Mouse (Mus musculus): ENCODE measurements around the gene Arrdc5. TPM values are rescaled to one million over a fixed set of nuclear protein-coding genes. Genes with fewer than 3 reads are reported as not detected.
A peak's percentile ranks its signal among the peaks of the same experiment; 100 is the strongest.

Gene Arrdc5
- polyA plus RNA-seq, 1 experiment: 274 TPM

DNA sequence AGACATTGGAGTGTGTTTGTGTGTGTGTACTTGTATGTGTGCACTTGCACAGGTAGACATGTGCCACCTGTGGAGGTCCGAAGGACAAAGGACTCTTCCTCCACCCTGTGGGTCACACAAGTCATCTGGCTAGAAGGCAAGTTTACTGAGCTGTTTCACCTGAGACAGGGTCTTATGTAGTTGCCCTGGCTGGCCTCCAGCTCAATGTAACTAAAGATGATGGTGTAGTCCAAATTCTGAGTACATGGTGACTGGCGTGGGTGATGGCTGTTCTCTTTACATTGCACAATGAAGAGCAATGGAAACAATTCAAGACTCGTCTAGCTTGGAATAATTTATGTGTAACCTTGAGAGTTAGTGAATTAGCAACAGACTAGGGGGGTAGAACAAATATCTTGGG is 24.3 kb upstream of the Arrdc5 start:
- Histone ChIP-seq H3K27ac (ENCODE audit: control insufficient read depth, insufficient read depth, low read depth, low read length) (no peak overlapping the region), H3K4me1 (ENCODE audit: control insufficient read depth, insufficient read depth, low read length) (peaks cover 26% of the 10 kb centered on the region), H3K27me3 (ENCODE audit: control insufficient read depth, insufficient read depth, low read length) (no peaks in the 10 kb centered on the region), H3K4me3 (ENCODE audit: control insufficient read depth, low read depth, low read length) (no peak overlapping the region), H3K36me3 (ENCODE audit: control insufficient read depth, insufficient read depth, low read length) (peaks cover 2% of the 10 kb centered on the region)
- TF ChIP-seq CTCF (IDR thresholded peaks at IDR 0.05; ENCODE audit: control insufficient read depth, insufficient read depth, insufficient replicate concordance, low read depth, low read length) (no peak), POLR2A (IDR thresholded peaks at IDR 0.05; ENCODE audit: control insufficient read depth, low read depth, low read length) (no peak)

- H3K27ac ChIP-seq (ENCODE audit: control insufficient read depth, insufficient read depth, low read depth, low read length): no peak overlapping the region
- peaks cover 7% of the 10 kb centered on the region for H3K4me1 ChIP-seq (ENCODE audit: control insufficient read depth, insufficient read depth, low read length)
- H3K36me3 ChIP-seq (ENCODE audit: control insufficient read depth, insufficient read depth, low read length): peaks cover 2% of the 10 kb centered on the region; the same call in 1 of the 2 replicates
- no peaks in the 10 kb centered on the region for H3K27me3 ChIP-seq (ENCODE audit: control insufficient read depth, insufficient read depth, low read length)
- no peak overlapping the region for H3K4me3 ChIP-seq (ENCODE audit: control insufficient read depth, low read depth, low read length)
- no peak for TF ChIP-seq CTCF (IDR thresholded peaks at IDR 0.05; ENCODE audit: control insufficient read depth, insufficient read depth, insufficient replicate concordance, low read depth, low read length)
- no peak for TF ChIP-seq POLR2A (IDR thresholded peaks at IDR 0.05; ENCODE audit: control insufficient read depth, low read depth, low read length)
Measured at GRCm38 (mm10) chr17:56309191-56309945, 9.3 kb upstream of the Arrdc5 start.

GRCm38 (mm10) chr17:56308088-56308487 is 8.0 kb upstream of the Arrdc5 start:
- H3K4me3 ChIP-seq (ENCODE audit: control insufficient read depth, low read depth, low read length): no peak overlapping the region
- no peak for TF ChIP-seq CTCF (IDR thresholded peaks at IDR 0.05; ENCODE audit: control insufficient read depth, insufficient read depth, insufficient replicate concordance, low read depth, low read length)
- TF ChIP-seq POLR2A (IDR thresholded peaks at IDR 0.05; ENCODE audit: control insufficient read depth, low read depth, low read length): no peak
- H3K27ac ChIP-seq (ENCODE audit: control insufficient read depth, insufficient read depth, low read depth, low read length): no peak overlapping the region
- peaks cover 15% of the 10 kb centered on the region for H3K4me1 ChIP-seq (ENCODE audit: control insufficient read depth, insufficient read depth, low read length)
- H3K36me3 ChIP-seq (ENCODE audit: control insufficient read depth, insufficient read depth, low read length): peaks cover 2% of the 10 kb centered on the region; the same call in 1 of the 2 replicates
- H3K27me3 ChIP-seq (ENCODE audit: control insufficient read depth, insufficient read depth, low read length): no peaks in the 10 kb centered on the region

DNA sequence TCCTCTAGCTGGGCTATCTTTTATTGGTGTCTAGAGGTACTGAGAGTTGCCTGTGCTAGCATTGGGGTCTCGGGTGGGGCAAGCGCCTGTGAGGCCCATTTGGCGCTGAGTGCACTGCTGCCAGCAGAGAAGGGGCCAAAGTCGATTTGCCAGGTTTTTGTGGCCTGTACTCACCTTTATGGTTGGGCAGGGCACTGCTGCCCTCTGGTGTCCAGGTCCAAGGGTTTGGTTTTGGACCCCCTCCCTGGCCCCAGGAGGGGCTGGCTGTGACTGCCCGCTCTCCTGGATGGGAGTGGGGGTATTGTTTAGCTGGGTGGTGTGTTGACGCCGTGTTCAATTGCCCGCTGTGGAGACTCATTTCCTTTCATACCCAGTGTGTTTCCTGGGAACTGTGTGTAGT is 5.7 kb upstream of the Arrdc5 start:
- Histone ChIP-seq H3K27ac (ENCODE audit: control insufficient read depth, insufficient read depth, low read depth, low read length) (no peak overlapping the region), H3K27me3 (ENCODE audit: control insufficient read depth, insufficient read depth, low read length) (no peaks in the 10 kb centered on the region), H3K4me1 (ENCODE audit: control insufficient read depth, insufficient read depth, low read length) (peaks cover 22% of the 10 kb centered on the region), H3K36me3 (ENCODE audit: control insufficient read depth, insufficient read depth, low read length) (no peaks in the 10 kb centered on the region; the same call in 1 of the 2 replicates), H3K4me3 (ENCODE audit: control insufficient read depth, low read depth, low read length) (peak overlapping the region; percentile 95)
- TF ChIP-seq CTCF (IDR thresholded peaks at IDR 0.05; ENCODE audit: control insufficient read depth, insufficient read depth, insufficient replicate concordance, low read depth, low read length): no peak

GRCm38 (mm10) chr17:56305156-56305555 is 5.1 kb upstream of the Arrdc5 start:
- H3K27me3 ChIP-seq (ENCODE audit: control insufficient read depth, insufficient read depth, low read length): no peaks in the 10 kb centered on the region
- H3K4me1 ChIP-seq (ENCODE audit: control insufficient read depth, insufficient read depth, low read length): peaks cover 22% of the 10 kb centered on the region
- TF ChIP-seq CTCF (IDR thresholded peaks at IDR 0.05; ENCODE audit: control insufficient read depth, insufficient read depth, insufficient replicate concordance, low read depth, low read length): no peak
- TF ChIP-seq POLR2A (IDR thresholded peaks at IDR 0.05; ENCODE audit: control insufficient read depth, low read depth, low read length): no peak
- H3K4me3 ChIP-seq (ENCODE audit: control insufficient read depth, low read depth, low read length): peak overlapping the region; percentile 95
- H3K36me3 ChIP-seq (ENCODE audit: control insufficient read depth, insufficient read depth, low read length): no peaks in the 10 kb centered on the region; the same call in 1 of the 2 replicates
- H3K27ac ChIP-seq (ENCODE audit: control insufficient read depth, insufficient read depth, low read depth, low read length): no peak overlapping the region

DNA sequence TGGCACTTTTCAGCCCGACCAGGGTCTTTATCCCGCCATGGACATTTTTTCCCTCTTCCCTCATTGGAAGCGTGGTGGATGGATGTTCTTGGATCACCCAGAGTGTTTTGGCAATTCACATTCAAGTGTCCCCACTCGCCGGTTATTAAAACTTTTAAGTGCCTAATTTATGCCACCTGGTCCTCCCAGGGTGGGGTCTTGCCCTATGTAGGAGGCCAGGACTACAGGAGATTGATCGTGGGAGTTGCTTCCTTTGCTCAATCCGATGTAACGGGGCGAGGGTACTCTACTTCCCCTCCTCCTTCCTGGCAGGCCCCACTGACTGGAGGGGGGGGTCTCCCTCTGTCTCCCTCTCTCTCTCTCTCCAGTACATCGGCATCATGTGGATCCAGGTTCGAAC is 4.6 kb upstream of the Arrdc5 start:
- Histone ChIP-seq H3K4me1 (ENCODE audit: control insufficient read depth, insufficient read depth, low read length) (peaks cover 22% of the 10 kb centered on the region), H3K4me3 (ENCODE audit: control insufficient read depth, low read depth, low read length) (peak overlapping the region; percentile 95), H3K27me3 (ENCODE audit: control insufficient read depth, insufficient read depth, low read length) (no peaks in the 10 kb centered on the region), H3K36me3 (ENCODE audit: control insufficient read depth, insufficient read depth, low read length) (no peaks in the 10 kb centered on the region; the same call in 1 of the 2 replicates), H3K27ac (ENCODE audit: control insufficient read depth, insufficient read depth, low read depth, low read length) (peak overlapping the region; percentile 92; the same call in 1 of the 2 replicates)
- TF ChIP-seq CTCF (IDR thresholded peaks at IDR 0.05; ENCODE audit: control insufficient read depth, insufficient read depth, insufficient replicate concordance, low read depth, low read length): no peak
- no peak for TF ChIP-seq POLR2A (IDR thresholded peaks at IDR 0.05; ENCODE audit: control insufficient read depth, low read depth, low read length)

DNA sequence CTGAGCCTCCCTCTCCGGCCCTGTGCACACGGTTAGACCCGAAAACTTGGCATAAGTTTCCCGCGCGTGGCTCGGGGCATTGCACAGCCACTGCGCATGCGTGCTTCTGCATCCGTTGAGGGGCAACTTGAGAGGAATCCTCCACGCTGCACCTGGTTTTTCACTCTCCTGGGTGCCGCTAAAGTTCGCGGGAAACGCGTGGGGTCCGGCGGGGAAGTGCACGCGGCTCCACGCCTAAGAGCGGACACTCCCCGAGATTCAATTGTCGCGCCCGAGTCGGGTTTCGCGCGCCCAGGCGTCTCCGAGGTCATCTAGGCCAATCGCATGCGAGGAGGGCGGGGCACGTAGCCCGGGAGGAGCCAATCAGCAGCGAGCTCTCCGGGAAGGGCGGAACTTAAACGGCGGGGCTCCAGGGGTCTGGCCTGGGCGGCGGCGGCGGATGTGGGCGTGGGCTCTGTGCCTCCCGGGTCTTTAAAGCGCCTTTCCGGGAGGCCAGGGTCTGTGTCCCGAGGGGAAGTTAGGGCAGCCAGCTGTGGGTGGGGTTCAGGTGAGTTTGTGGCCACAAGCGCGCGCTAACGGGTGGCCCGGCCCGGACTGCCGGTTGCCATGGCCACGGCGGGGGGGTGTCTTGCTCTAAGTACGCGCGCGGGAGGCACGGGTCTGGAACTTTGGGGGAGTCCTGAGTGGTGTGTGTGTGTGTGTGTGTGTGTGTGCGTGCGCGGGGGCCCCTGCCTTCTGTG is 3.9 kb upstream of the Arrdc5 start:
- TF ChIP-seq POLR2A (IDR thresholded peaks at IDR 0.05; ENCODE audit: control insufficient read depth, low read depth, low read length) (peak; percentile 10; the same call in 1 of the 2 replicates), CTCF (IDR thresholded peaks at IDR 0.05; ENCODE audit: control insufficient read depth, insufficient read depth, insufficient replicate concordance, low read depth, low read length) (no peak)
- no peaks in the 10 kb centered on the region; the same call in 1 of the 2 replicates for H3K36me3 ChIP-seq (ENCODE audit: control insufficient read depth, insufficient read depth, low read length)
- H3K4me3 ChIP-seq (ENCODE audit: control insufficient read depth, low read depth, low read length): peak overlapping the region; percentile 95
- peak overlapping the region; percentile 92 for H3K27ac ChIP-seq (ENCODE audit: control insufficient read depth, insufficient read depth, low read depth, low read length)
- peaks cover 22% of the 10 kb centered on the region for H3K4me1 ChIP-seq (ENCODE audit: control insufficient read depth, insufficient read depth, low read length)
- H3K27me3 ChIP-seq (ENCODE audit: control insufficient read depth, insufficient read depth, low read length): no peaks in the 10 kb centered on the region

Data from testis, adult 2 months (tissue).